Mouse (Mus musculus) G1E-ER4 (cell line): ENCODE results near the gene Pltp. TPM values are rescaled to one million over a fixed set of nuclear protein-coding genes. Genes with fewer than 3 reads are reported as not detected.

Experiments used
- GATA1 ChIP-seq: IDR thresholded peaks from one replicate; pipeline ENCODE4 v1.8.0; 2012; ENCODE audit warnings: low read length, inconsistent platforms
- polyA plus RNA-seq: library from polyadenylated mRNA; stranded (reverse); fragments of >175 nt; gene quantifications from 2 replicates; pipeline ENCODE4 v1.2.3, GENCODE M21; 2012

Pltp gene
- polyA plus RNA-seq, 1 experiment, result not detected

DNA sequence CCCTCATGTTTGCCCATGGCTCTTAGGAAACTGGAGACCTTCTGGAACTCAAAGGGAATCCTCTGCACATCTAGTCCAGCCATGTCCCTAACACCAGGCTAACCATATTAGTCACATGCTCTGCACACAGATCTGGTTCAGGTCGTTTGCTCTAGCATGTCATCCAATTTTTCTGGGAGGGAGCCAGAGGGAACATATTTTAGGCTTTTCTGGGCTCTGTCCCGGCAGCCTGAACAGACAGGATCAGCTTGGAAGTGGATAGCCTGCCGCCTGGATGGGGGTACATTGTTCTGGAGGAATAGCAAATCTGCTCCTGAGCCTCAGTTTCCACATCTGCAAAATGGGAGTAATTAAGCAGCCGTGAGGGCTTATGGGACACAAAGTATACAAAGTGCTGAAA, 3.6 kb upstream of the Pltp start:
- TF ChIP-seq GATA1, result no peak

DNA sequence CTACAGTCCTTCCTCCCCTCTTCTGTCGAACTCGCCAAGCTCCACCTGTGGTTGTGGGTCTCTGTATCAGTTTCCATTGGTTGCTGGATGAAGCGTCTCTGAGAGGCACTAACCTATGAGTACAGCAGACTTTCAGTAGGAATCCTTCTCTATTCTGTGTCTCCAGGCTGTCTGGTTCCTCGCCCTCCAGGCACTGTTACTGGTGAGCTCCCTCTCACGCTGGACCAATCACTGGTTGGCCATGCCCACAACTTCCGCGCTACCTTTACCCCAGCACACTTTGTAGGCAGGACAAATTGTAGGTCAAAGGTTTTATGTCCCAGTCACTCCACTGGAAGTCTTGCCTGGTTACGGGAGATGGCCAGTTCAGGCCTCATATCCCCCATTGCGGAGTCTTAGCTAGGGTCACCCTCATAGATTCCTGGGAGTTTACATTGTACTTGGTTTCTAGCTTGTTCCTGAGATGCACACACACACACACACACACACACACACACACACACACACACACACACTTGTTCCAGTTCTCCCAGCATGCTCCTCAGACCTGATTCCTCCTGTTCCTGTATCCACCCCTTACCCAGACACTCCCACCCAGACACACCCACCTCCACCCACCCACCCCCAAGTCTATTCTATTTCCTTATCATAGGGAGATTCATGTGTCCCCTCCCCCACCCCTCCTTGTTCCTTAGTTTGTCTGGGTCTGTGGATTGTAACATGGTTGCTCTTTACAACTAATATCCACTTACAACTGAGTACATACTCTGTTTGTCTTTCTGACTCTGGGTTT, 2.3 kb upstream of the Pltp start:
- TF ChIP-seq GATA1, result no peak

DNA sequence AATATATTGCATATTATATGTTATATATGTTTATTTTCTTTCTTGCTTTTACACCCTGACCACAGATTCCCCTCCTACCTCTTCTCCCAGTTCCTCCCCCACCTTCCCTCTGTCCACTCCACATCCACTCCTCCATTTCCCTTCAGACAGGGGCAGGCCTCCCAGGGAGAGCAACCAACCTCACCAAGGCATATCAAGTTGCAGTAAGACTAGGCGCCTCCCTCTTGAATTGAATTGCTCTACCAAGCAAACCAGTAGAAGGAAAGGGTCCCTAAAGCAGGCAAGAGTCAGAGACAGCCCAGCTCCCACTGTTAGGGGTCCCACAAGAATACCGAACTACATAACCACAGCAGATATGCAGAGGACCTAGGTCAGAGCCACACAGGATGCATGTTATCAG, 1.6 kb upstream of the Pltp start:
- no peak for TF ChIP-seq GATA1

DNA sequence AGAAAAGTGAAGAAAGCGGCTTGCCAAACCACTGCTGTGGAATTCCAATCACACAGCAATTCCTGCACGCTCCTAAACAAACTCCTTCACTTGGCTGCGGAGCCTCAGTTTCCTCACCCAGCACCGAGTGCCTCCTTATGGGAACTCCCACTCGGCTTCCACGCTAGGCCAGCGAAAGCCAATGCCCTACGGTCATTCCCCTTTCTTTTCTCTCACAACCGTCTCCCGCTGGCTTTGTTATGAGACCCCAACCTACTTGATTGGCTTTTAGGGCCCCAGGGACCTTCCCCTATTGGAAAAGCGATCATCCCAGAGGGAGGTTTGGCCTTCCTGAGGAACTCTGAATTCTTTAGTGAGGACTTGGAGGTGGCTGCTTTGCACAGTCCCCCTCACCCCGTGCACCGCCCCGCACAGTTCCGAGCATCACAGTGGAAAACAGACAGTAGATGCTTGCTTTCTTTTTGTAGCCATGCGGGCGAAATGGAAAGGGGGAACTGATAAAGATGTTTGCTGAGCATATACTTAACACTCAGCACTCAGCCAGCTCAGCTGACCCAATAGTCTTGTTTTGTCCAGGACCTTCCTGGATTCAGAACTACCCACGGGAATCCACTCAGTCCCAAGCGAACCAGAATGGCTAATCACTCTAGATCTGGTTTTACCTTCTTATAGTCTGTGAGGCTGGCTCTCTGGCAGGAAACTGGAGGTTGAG, 487 bp upstream of the Pltp start:
- no peak for TF ChIP-seq GATA1

DNA sequence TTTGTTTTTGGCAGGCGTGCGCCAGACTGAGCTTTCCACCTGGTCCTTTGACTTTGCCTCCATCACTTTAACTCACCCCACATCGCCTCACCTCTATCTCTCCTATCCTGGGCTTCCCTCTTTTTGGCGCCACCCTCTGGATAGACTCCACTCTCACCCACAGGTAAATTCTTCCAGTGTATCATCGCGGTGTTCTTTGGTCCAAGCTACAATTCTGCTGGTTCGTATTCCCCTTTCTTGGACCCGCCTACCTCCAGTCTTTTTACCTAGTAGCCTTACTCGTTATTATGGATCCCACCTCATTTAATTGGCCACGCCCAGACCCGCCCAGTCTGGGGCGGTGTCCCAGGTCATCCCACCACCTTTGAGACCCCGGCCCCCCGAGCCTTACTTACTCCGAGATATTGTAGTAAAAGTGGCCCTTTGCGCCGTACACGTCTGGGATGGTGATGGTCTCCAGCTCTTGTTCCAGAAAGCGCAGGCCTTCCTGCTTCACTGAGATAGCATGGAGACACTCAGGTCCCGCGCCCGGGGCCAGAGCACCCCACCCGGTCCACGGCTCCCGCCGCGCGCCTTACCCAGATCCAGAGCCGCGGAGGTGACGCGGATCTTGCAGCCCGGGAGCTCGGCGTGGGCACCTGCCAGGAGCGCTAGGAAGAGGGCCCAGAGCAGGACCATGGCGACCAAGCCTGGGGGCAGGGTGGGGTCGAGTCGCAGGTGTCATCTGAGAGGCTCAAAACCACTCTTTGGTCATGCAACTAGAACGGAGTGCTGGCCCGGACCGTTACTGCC, 1.0 kb downstream of the Pltp start:
- TF ChIP-seq GATA1, result no peak

DNA sequence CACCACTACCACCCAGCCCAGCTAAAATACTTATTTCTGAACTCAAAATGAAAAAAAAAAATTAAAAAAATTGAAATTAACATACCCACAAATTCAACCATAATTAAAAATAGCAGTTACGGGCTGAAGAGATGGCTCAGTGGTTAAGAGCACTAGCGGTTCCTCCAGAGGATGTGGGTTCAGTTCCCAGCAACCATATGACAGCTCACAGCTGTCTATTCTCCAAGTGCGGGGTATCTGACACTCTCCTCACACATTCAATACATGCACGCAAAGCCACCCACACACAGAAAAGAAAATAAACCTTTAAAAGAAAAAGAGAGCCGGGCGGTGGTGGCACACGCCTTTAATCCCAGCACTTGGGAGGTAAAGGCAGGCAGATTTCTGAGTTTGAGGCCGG, 7.5 kb downstream of the Pltp start:
- no peak for TF ChIP-seq GATA1

DNA sequence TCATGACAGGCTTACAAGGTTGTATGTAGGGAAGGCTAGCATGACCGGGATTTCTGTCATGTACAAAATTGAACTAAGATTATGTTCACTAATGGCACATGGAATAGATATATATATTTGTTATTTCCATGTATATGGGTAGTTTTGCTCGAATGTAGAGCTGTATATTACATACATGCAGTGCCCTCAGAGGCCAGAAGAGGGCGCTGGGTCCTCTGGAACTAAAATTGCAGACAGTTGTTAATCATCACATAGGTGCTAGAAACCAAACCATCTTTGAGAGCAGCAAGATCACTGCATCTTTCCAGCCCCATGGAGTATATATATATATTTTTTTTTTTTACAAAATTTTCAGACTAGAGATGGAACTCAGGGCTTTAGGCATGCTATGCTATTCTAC, 11.7 kb downstream of the Pltp start:
- no peak for TF ChIP-seq GATA1

DNA sequence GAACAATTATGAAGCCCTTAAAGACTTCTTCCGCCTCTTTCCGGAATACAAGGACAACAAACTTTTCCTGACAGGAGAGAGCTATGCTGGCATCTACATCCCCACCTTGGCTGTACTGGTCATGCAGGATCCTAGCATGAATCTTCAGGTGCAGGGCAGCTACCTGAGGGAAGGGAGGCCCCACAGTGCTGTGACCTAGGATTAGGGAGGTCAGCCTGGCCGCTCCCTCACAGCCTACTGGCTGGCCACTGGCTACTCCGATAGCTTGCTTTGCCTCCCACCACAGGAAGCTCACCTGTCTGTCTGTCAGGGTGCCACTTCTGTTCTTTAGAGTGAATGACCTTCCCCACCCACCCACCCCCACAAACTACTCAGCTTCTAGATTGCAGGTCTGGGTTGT, 22.3 kb downstream of the Pltp start:
- no peak for TF ChIP-seq GATA1

DNA sequence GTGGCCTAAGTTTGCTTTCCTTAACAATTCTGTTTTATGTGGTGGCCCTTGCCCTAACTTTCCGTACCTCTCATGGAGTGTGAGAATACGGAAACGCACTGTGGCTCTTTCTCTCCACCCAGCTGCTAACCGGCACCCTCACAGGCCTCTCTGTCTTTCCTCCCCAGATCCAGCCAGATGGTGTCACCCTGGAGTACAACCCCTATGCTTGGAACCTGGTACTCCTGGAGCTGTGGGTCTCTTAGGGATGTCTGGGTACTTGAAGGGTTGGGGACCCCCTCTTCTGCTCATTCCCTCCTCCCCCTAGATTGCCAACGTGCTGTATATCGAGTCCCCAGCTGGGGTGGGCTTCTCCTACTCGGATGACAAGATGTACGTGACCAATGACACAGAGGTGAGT, 23.0 kb downstream of the Pltp start:
- no peak for TF ChIP-seq GATA1

DNA sequence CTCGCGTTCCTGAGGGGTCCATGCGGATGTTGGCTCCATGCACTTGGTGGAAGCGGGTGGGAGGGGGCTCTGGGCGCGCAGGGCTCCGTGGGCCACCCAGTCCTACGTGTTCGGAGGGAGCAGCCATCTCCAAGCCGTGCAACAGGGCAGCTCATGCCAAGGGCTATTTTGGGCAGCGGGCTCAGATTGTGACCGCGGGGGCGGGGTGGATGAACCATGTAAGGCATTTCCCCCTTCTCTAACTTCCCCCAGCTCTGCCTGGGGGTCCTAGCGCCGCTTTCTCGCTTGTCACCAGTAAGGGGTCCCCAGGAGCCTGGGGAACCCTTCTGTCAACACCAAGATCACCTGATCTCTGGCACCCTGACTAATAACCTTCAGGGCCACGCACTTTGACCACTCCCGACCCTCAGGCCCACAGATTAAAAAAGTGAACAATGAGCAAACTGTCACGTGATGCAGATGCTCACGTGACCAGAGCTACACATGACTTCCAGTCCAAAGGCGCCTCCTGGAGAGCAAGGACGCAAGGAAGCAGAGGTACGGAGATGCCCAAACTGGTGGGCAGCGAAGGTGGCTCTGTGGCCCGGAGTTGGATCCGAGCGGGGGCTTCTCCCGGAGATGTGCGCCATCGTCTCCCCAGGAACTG, 24.1 kb downstream of the Pltp start, which contains the start of gene Neurl2:
TSS of gene Neurl2 (minus strand) at position 143 of the 646 bp plus-strand sequence.
- TF ChIP-seq GATA1, result no peak

DNA sequence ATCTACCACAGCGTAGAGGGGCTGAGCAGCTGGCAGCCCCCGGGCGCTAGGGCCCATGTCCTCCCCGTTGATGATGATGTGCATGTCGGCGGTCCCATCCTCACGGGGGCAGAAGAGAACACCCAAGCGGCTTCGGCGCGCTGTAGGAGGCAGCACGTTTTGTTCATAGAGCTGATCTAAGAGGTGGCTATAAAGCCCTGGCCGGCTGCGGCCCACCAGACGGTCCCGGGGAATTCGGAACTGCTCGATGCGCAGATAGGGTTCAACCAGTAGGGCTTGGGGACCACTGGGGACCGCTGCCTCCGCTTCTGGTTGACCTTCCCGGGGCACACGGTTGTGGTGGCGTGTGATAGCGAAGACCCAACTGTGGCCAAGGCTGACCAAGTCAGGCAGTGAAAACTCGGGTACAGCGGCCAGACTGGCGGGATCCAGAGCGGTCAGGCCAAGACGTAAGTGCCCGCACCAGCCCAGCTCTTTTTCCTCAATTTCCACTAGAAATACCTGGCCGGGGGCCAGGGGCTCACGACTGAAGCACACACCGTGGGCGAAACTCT, 24.7 kb downstream of the Pltp start, which contains the start of gene Ctsa:
TSS of gene Ctsa (plus strand) at position 126 of the 554 bp plus-strand sequence.
- TF ChIP-seq GATA1, result no peak

DNA sequence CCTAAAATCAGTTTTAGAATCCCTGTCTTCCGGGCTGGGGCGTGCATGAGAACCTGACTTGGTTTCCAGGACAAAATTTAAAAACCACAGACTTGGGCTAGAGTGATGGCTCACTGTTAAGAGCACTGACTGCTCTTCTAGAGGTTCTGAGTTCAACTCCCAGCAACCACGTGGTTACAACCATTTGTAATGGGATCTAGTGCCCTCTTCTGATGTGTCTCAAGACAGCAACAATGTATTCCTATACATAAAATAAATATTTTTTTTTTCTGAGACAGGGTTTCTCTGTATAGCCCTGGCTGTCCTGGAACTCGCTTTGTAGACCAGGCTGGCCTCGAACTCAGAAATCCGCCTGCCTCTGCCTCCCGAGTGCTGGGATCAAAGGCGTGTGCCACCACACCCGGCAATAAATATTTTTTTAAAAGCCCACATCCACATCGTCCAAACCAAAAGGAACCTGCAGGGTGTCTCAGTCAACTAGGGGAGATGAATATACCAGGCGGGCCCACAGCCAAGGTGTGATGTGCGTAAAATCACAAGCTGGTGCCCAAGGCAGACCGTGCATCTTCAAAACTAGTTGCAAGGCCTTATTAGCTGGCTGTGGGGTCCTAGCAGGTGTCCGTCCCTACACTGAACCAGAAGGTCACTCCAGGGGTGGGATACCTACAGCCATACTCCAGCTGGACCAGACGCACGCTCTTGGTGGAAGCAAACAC, 25.3 kb downstream of the Pltp start:
- no peak for TF ChIP-seq GATA1

DNA sequence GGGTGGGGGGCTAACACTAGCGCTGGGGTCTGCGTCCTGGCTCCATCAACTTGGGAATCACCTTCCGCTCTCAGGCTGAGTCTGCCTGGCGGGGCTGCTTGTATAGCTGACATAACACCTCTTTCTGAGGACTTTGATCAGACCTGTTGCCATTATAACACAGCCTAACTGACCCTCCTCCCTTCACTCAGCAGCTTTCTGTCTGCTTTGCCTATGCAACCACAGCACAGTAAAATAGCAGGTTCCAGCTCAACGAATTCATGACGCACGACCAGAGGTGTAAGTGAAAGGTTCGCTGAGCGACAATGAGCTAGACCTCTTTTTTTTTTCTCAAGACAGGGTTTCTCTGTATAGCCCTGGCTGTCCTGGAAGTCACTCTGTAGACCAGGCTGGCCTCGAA, 26.5 kb downstream of the Pltp start:
- TF ChIP-seq GATA1, result no peak

DNA sequence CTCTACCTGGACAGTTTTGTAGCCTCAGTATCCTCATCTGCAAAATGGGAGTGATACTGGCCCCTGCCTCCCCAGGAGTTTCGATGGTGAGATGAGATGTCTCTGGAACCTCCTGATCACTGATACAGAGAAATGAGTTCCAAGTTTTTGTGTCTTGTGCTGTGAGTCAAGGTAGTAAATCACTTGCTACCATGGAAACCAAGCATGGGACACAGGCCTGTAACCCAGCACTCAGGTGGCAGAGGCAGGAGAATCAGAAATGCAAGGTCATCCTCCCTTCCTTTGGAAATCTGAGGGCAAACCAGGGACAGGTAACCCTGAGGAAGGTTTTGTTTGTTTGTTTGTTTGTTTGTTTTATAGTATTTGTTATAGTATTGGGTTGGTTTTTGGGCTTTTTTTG, 28.4 kb downstream of the Pltp start:
- no peak for TF ChIP-seq GATA1

DNA sequence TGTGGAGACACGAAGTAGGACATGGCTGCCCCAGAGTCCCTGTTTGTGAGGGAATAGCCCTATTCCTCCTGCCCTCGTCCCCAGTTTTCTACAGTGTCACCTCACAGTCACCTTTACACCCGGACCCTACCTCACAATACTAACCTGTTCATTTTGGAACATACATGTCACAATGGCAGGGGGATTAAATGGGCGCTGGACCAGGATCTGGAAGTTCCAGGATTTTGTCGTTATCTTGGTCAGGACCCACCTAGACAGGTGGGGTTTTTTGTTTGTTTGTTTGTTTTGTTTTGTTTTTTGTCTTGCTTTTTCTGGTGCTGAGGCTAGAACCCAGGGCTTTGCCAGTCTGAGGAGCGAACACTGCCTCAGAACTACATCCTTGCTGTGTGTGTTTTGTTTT, 29.1 kb downstream of the Pltp start, which contains the start of gene Spata25:
TSS of gene Spata25 (minus strand) at position 101 of the 400 bp plus-strand sequence.
- no peak for TF ChIP-seq GATA1
